Mouse (Mus musculus): ENCODE results near the gene Rps3a1. TPM values are rescaled to one million over a fixed set of nuclear protein-coding genes. Genes with fewer than 3 reads are reported as not detected.

Gene Rps3a1
- polyA plus RNA-seq, 1 experiment from 2014 or later, result 1,685 TPM

DNA sequence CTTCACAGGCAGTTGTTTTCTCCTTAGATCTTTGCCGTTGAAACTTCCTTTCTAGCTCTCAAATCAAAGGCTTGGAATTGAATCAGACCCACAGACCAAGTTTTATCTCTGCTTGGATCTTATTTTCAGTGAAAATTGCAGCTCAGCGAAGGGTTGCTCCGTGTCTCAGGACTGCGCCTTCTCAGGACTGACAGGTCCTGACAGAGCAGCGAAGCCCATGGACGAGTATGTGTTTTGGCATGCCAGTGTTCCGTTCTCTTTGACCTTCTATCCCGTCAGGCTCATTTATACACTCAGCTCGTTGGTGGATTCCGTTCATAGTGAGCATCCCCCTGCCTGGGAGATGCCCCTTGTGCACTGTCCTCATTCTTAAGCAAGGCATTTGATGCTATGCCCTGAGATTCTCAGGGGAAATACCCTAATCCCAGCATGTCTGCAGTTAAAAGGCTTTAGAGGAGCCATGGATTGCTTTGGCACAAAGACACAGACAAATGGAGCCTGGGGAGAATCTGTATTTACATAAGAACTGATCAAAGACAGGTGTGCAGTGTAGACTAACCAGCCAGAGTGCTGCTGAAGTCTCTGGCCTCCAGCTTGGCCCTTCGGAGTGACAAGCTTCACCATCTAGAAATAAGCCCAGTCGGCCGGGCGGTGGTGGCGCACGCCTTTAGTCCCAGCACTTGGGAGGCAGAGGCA is 23.1 kb downstream of the Rps3a1 start:
- no peak overlapping the region for H3K9ac ChIP-seq (ENCODE audit: low read depth, low read length)
- peaks cover 5% of the 10 kb centered on the region; the same call in 1 of the 2 replicates for H3K9me3 ChIP-seq (replicated peaks; ENCODE audit: low read length)
- ATAC-seq (replicated peaks; ENCODE audit: low FRiP score, low read depth) (no peak), DNase-seq (ENCODE audit: low spot score) (no peak)
- H3K36me3 ChIP-seq (ENCODE audit: insufficient read depth, low read length), result peaks cover 23% of the 10 kb centered on the region; the same call in 1 of the 2 replicates
- H3K27me3 ChIP-seq (ENCODE audit: insufficient read depth, low read length), result no peaks in the 10 kb centered on the region
- no peak overlapping the region for H3K4me3 ChIP-seq (replicated peaks; ENCODE audit: low read depth, low read length)
- no peaks in the 10 kb centered on the region for H3K4me1 ChIP-seq (replicated peaks; ENCODE audit: insufficient read depth, low read length)
- no peak overlapping the region for H3K4me2 ChIP-seq (ENCODE audit: low read length)
- TF ChIP-seq CTCF (IDR thresholded peaks at IDR 0.05; ENCODE audit: low read depth), result no peak
- no peak overlapping the region for H3K27ac ChIP-seq
- 57% methylated on average over 16 of the region's 16 CpGs for WGBS

GRCm38 (mm10) chr3:86116951-86117350 is 25.6 kb downstream of the Rps3a1 start:
- ATAC-seq (replicated peaks; ENCODE audit: low FRiP score, low read depth) (no peak), DNase-seq (ENCODE audit: low spot score) (no peak)
- H3K9ac ChIP-seq (ENCODE audit: low read depth, low read length), result no peak overlapping the region
- peaks cover 5% of the 10 kb centered on the region; the same call in 1 of the 2 replicates for H3K9me3 ChIP-seq (replicated peaks; ENCODE audit: low read length)
- TF ChIP-seq CTCF (IDR thresholded peaks at IDR 0.05; ENCODE audit: low read depth), result peak; percentile 52
- H3K36me3 ChIP-seq (ENCODE audit: insufficient read depth, low read length), result peaks cover 22% of the 10 kb centered on the region; the same call in 1 of the 2 replicates
- H3K4me3 ChIP-seq (replicated peaks; ENCODE audit: low read depth, low read length), result no peak overlapping the region
- H3K4me1 ChIP-seq (replicated peaks; ENCODE audit: insufficient read depth, low read length), result no peaks in the 10 kb centered on the region
- H3K27me3 ChIP-seq (ENCODE audit: insufficient read depth, low read length), result no peaks in the 10 kb centered on the region
- no peak overlapping the region for H3K27ac ChIP-seq
- no peak overlapping the region for H3K4me2 ChIP-seq (ENCODE audit: low read length)
- 93% methylated on average over 4 of the region's 4 CpGs for WGBS

DNA sequence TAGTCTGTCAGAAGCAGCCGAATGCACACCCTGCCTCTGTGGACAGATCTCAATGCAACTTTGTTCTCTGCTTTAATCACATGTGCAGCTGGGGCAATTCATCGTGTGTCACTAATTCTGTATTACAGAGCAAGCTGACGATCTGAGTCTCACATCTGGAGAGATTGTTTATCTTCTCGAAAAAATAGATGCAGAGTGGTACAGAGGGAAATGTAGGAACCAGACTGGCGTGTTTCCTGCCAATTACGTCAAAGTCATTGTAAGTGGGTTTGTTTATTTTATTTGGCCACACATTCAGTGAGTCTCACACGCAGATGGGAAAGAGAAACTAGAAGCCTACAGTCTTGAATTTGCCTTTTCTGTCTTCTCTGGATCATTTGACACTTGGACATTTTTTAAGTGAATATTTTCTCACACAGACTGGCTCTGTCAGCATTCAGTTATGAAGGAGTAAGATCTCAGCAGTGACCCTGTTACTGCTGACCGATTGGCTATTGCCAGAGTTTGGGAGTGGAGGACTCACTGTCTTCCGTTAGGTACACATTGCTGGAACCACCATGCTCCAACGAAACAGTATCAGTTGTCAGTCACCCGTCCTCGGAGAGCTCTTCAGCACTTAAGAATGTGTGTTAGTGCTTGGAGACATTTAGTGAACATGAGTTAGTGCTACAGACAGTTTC is 27.7 kb downstream of the Rps3a1 start:
- Histone ChIP-seq H3K4me3 (replicated peaks; ENCODE audit: low read depth, low read length) (no peak overlapping the region), H3K9me3 (replicated peaks; ENCODE audit: low read length) (peaks cover 5% of the 10 kb centered on the region; the same call in 1 of the 2 replicates), H3K27me3 (ENCODE audit: insufficient read depth, low read length) (no peaks in the 10 kb centered on the region), H3K9ac (ENCODE audit: low read depth, low read length) (no peak overlapping the region), H3K36me3 (ENCODE audit: insufficient read depth, low read length) (peaks cover 15% of the 10 kb centered on the region; the same call in 1 of the 2 replicates), H3K4me1 (replicated peaks; ENCODE audit: insufficient read depth, low read length) (no peaks in the 10 kb centered on the region), H3K4me2 (ENCODE audit: low read length) (peak overlapping the region; percentile 15; the same call in 1 of the 2 replicates), H3K27ac (no peak overlapping the region)
- DNase-seq (ENCODE audit: low spot score), result peak; percentile 21
- ATAC-seq (replicated peaks; ENCODE audit: low FRiP score, low read depth), result no peak
- WGBS, result 28% methylated on average over 12 of the region's 12 CpGs
- no peak for TF ChIP-seq CTCF (IDR thresholded peaks at IDR 0.05; ENCODE audit: low read depth)

GRCm38 (mm10) chr3:86112766-86113165 is 29.7 kb downstream of the Rps3a1 start:
- peaks cover 15% of the 10 kb centered on the region; the same call in 1 of the 2 replicates for H3K36me3 ChIP-seq (ENCODE audit: insufficient read depth, low read length)
- DNase-seq (ENCODE audit: low spot score) (no peak), ATAC-seq (replicated peaks; ENCODE audit: low FRiP score, low read depth) (no peak)
- H3K4me3 ChIP-seq (replicated peaks; ENCODE audit: low read depth, low read length), result no peak overlapping the region
- TF ChIP-seq CTCF (IDR thresholded peaks at IDR 0.05; ENCODE audit: low read depth), result no peak
- no peak overlapping the region for H3K27ac ChIP-seq
- no peaks in the 10 kb centered on the region for H3K4me1 ChIP-seq (replicated peaks; ENCODE audit: insufficient read depth, low read length)
- peaks cover 5% of the 10 kb centered on the region; the same call in 1 of the 2 replicates for H3K9me3 ChIP-seq (replicated peaks; ENCODE audit: low read length)
- 94% methylated on average over 7 of the region's 7 CpGs for WGBS
- no peak overlapping the region for H3K9ac ChIP-seq (ENCODE audit: low read depth, low read length)
- no peaks in the 10 kb centered on the region for H3K27me3 ChIP-seq (ENCODE audit: insufficient read depth, low read length)
- no peak overlapping the region for H3K4me2 ChIP-seq (ENCODE audit: low read length)

DNA sequence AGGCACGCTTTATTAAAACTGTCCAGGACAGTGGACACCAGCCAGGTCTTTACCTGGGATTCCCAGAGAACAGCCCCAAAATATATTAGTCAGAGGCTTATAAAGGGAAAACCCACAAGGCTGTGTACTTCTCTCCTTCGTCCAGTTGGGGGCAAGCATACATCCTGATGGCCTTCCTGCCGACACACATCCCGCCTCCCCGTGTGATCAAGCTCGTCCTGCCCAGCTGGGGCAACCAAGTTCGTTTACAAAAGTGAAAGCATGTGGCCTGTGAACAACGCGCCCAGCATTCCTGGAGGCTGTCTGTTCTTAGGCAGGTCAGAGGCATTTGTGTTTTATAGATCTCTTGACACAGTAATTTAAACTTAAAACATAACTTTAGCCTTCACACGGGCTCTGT is 32.4 kb downstream of the Rps3a1 start:
- no peaks in the 10 kb centered on the region for H3K9me3 ChIP-seq (replicated peaks; ENCODE audit: low read length)
- H3K4me1 ChIP-seq (replicated peaks; ENCODE audit: insufficient read depth, low read length), result no peaks in the 10 kb centered on the region
- no peak overlapping the region for H3K4me3 ChIP-seq (replicated peaks; ENCODE audit: low read depth, low read length)
- H3K36me3 ChIP-seq (ENCODE audit: insufficient read depth, low read length), result peaks cover 10% of the 10 kb centered on the region; the same call in 1 of the 2 replicates
- no peak overlapping the region for H3K27ac ChIP-seq
- WGBS, result 16% methylated on average over 10 of the region's 10 CpGs
- TF ChIP-seq CTCF (IDR thresholded peaks at IDR 0.05; ENCODE audit: low read depth), result peak; percentile 64
- H3K27me3 ChIP-seq (ENCODE audit: insufficient read depth, low read length), result no peaks in the 10 kb centered on the region
- ATAC-seq (replicated peaks; ENCODE audit: low FRiP score, low read depth) (0 out of 2 replicates have a peak, but pooled peaks have one; percentile 61), DNase-seq (ENCODE audit: low spot score) (peak; percentile 82)
- no peak overlapping the region for H3K9ac ChIP-seq (ENCODE audit: low read depth, low read length)
- H3K4me2 ChIP-seq (ENCODE audit: low read length), result peak overlapping the region; percentile 41

- Histone ChIP-seq H3K27me3 (ENCODE audit: insufficient read depth, low read length) (no peaks in the 10 kb centered on the region), H3K4me2 (ENCODE audit: low read length) (no peak overlapping the region), H3K27ac (no peak overlapping the region), H3K36me3 (ENCODE audit: insufficient read depth, low read length) (peaks cover 10% of the 10 kb centered on the region; the same call in 1 of the 2 replicates), H3K9ac (ENCODE audit: low read depth, low read length) (no peak overlapping the region), H3K4me1 (replicated peaks; ENCODE audit: insufficient read depth, low read length) (no peaks in the 10 kb centered on the region), H3K4me3 (replicated peaks; ENCODE audit: low read depth, low read length) (no peak overlapping the region), H3K9me3 (replicated peaks; ENCODE audit: low read length) (no peaks in the 10 kb centered on the region)
- no peak for DNase-seq (ENCODE audit: low spot score)
- ATAC-seq (replicated peaks; ENCODE audit: low FRiP score, low read depth), result no peak
- WGBS, result 88% methylated on average over 7 of the region's 7 CpGs
- TF ChIP-seq CTCF (IDR thresholded peaks at IDR 0.05; ENCODE audit: low read depth), result no peak
Observed at GRCm38 (mm10) chr3:86109099-86109498, 33.4 kb downstream of the Rps3a1 start.

All from kidney, postnatal 0 days (tissue).